Mouse (Mus musculus) liver, embryonic 14.5 days (tissue): Measurements from ENCODE around the gene A630001G21Rik. TPM values are rescaled to one million over a fixed set of nuclear protein-coding genes. Genes with fewer than 3 reads are reported as not detected.

Source experiments
- ATAC-seq: fragments of 200-750 bp; cut with Nextera tagmentation; 2 replicates; pipeline ENCODE4 v1.8.0; 2017; ENCODE audit warnings: moderate number of reproducible peaks, mild to moderate bottlenecking, moderate library complexity; ENCODE audit not compliant: insufficient read depth
- DNase-seq, 3 experiments: peaks; one replicate each; pipeline ENCODE4 v3.0.0-alpha.2; 2012 to 2013; ENCODE audit warnings: low read depth in 3 of 3, low spot score in 3 of 3
- H3K27ac ChIP-seq: fragments of 300-500 bp; sonication (generic); 2 replicates; pipeline ENCODE4 v1.5.1; 2014; ENCODE audit warnings: moderate library complexity, mild to moderate bottlenecking, control low read depth, inconsistent platforms
- H3K27me3 ChIP-seq: fragments of 300-500 bp; sonication (generic); 2 replicates; pipeline ENCODE4 v1.6.1; 2014; ENCODE audit warnings: mild to moderate bottlenecking, low read length, moderate library complexity; ENCODE audit not compliant: control insufficient read depth, insufficient read depth
- H3K36me3 ChIP-seq: fragments of 300-500 bp; sonication (generic); replicated peaks from 2 replicates; pipeline ENCODE4 v1.6.1; 2014; ENCODE audit warnings: low read depth; ENCODE audit not compliant: control insufficient read depth, insufficient read depth
- H3K4me1 ChIP-seq, 2 experiments: fragments of 200-500 bp in 1 of 2; fragments of 300-500 bp in 1 of 2; sonication (generic) in 1 of 2; replicated peaks; 2 replicates each; pipeline ENCODE4 v1.6.1; 2012 to 2014; ENCODE audit warnings: antibody characterized with exemption in 1 of 2, inconsistent platforms in 1 of 2, low read length in 1 of 2; ENCODE audit not compliant: control insufficient read depth in 2 of 2, insufficient read depth in 2 of 2
- H3K4me2 ChIP-seq: fragments of 300-500 bp; sonication (generic); 2 replicates; pipeline ENCODE4 v1.6.1; 2014; ENCODE audit warnings: low read depth, mild to moderate bottlenecking, control low read depth, moderate library complexity
- H3K4me3 ChIP-seq, 2 experiments: fragments of 200-500 bp in 1 of 2; fragments of 300-500 bp in 1 of 2; sonication (generic) in 1 of 2; 2 replicates each; pipeline ENCODE4 v1.5.1; 2012 to 2014; ENCODE audit warnings: low read depth in 2 of 2, low read length in 2 of 2, mild to moderate bottlenecking in 2 of 2, control low read depth in 1 of 2, inconsistent platforms in 1 of 2, moderate library complexity in 1 of 2; ENCODE audit not compliant: insufficient read depth in 1 of 2
- H3K9ac ChIP-seq: fragments of 300-500 bp; sonication (generic); replicated peaks from 2 replicates; pipeline ENCODE4 v1.6.1; 2014; ENCODE audit warnings: mild to moderate bottlenecking, control low read depth, moderate library complexity
- H3K9me3 ChIP-seq: fragments of 300-500 bp; sonication (generic); 2 replicates; pipeline ENCODE4 v1.6.1; 2016; ENCODE audit warnings: low read length, mixed read lengths; ENCODE audit not compliant: control insufficient read depth
- CTCF ChIP-seq: IDR thresholded peaks from 2 replicates; pipeline ENCODE4 v1.5.1; 2016; ENCODE audit warnings: antibody characterized with exemption, low read depth, control low read depth
- EP300 ChIP-seq: IDR thresholded peaks from 2 replicates; pipeline ENCODE4 v1.6.1; 2016; ENCODE audit warnings: antibody characterized with exemption, low read depth
- WGBS: fragments of 180-500 bp; shearing (Covaris S2); extraction: QIAGEN DNeasy Blood & Tissue Kit; methylation state at CpG from one replicate; pipeline ENCODE4 v1.1.7; 2014; ENCODE audit not compliant: insufficient replicate concordance; 5-methylcytosine and 5-hydroxymethylcytosine counted together
- polyA plus RNA-seq, 2 experiments: library from polyadenylated mRNA; depleted of rRNA in 1 of 2; stranded (reverse) in 1 of 2; unstranded in 1 of 2; fragments of >200 nt; fragmentation: Nextera tagmentation in 1 of 2; extraction: Ambion mirVana in 1 of 2; gene quantifications; 2 replicates each; pipeline versions ENCODE4 v1.2.1 to v1.2.3; 2012 to 2014

The A630001G21Rik gene
- polyA plus RNA-seq, 2 experiments = 2.6 to 2.9 TPM

DNA sequence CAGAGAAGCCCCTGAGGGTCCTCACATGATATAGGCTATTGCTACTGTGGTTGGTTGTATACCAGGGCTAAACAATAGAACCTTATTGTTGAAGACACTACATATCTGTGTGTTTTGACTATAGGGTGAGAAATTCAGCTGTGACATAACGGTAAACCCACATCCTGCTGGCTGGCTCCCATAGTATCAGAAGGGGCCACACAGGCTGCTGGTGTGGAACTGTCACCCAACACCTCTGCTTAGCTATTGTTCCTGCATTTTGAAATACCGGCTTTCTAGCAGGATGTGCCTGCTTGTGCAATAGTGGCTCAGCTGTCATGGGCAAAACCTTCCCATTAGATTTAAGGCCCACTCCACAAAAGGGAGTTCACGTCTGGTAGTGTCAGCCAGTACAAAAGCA is 45.9 kb downstream of the A630001G21Rik start:
- no peak overlapping the region for H3K9ac ChIP-seq
- TF ChIP-seq CTCF = no peak
- no peak for TF ChIP-seq EP300
- DNase-seq = no peak
- H3K27me3 ChIP-seq = no peaks in the 10 kb centered on the region
- WGBS = 57% methylated on average over 3 of the region's 3 CpGs
- no peak overlapping the region for H3K4me3 ChIP-seq
- H3K4me2 ChIP-seq = no peak overlapping the region
- H3K36me3 ChIP-seq = no peaks in the 10 kb centered on the region
- ATAC-seq = no peak
- peaks cover 0 to 7% of the 10 kb centered on the region in 2 experiments; a peak in 1 of 4 replicates for H3K4me1 ChIP-seq
- H3K27ac ChIP-seq = no peak overlapping the region
- no peaks in the 10 kb centered on the region for H3K9me3 ChIP-seq

DNA sequence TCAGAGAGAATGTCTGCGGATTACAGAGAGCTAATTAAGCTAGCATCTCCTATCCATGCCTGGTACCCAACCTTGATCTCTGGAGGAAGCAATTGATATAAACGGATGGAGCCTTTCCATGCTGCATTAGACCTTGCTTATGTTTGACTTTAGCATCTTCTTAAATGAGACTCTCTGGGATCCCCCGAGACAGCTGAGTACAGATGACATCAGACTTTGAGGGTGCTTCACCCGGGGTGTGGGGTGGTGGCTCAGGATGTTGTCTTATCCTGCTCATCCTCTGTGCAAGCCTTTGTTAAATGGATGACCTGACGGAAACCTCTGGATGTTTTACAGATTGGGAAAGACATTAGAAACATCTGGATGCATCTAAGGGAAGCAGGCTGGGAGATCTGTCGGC is 48.0 kb downstream of the A630001G21Rik start:
- Histone ChIP-seq H3K36me3 (no peaks in the 10 kb centered on the region), H3K9me3 (no peaks in the 10 kb centered on the region), H3K27ac (no peak overlapping the region), H3K9ac (no peak overlapping the region), H3K4me2 (no peak overlapping the region), H3K4me3 (no peak overlapping the region), H3K27me3 (no peaks in the 10 kb centered on the region), H3K4me1 (peaks cover 0 to 3% of the 10 kb centered on the region in 2 experiments; a peak in 1 of 4 replicates)
- ATAC-seq (no peak), DNase-seq (no peak)
- WGBS = 66% methylated on average over 6 of the region's 6 CpGs
- TF ChIP-seq CTCF (no peak), EP300 (no peak)

DNA sequence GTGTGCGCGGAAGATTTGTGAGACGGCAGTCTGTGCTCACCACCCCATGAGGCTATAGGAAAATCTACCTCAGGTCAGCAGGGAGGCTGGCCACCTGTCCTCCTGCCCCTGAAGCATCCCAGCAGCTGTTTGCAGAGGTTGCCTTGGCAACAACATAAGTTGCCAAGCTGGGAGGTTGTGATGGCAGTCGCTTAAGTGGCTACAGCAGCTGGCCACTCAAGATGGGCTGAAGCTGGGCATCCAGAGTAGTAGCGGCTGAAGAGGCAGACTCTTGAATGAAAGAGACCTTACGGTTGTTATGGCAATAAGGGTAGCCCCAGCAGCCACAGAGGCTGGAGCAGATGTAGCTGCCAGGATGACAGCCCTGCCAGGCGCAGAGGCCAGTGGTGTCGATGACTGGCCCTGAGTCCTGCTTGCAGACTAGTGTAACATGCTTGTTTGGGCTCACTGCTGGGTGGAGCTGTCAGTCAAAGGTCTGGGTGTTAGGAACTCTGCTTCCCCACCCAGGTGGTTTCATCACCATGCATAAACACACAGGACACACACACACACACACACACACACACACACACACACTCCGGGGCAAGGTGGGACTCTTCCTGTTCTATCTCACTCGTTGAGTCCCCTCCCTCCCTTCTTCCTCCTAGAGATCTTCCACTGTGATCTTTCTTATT is 58.1 kb downstream of the A630001G21Rik start:
- Histone ChIP-seq H3K9me3 (no peaks in the 10 kb centered on the region), H3K27ac (no peak overlapping the region), H3K4me2 (no peak overlapping the region), H3K36me3 (no peaks in the 10 kb centered on the region), H3K4me3 (no peak overlapping the region), H3K27me3 (no peaks in the 10 kb centered on the region), H3K9ac (no peak overlapping the region), H3K4me1 (no peaks in the 10 kb centered on the region)
- no peak for ATAC-seq
- TF ChIP-seq EP300 = no peak
- no peak for DNase-seq
- WGBS = 70% methylated on average over 10 of the region's 10 CpGs

DNA sequence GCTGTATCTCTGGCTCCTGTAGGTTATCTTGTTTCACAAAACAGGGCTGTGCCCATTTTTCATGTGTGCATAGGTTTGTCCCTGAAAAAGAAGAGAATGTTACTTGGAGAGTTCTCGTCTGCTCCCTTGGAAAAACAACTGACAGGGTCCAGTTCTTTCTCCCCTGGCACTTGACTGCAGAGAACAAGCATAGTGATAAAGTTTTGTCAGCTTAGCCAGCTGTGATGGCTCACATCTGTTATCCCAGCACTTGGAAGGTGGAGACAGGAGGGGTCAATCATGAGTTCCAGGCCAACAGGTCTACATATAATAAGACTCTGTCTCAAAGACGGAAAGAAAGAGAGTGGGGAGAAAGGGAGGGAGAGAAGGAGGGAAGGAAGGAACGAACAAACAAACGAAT is 59.4 kb downstream of the A630001G21Rik start:
- H3K36me3 ChIP-seq = no peaks in the 10 kb centered on the region
- H3K9ac ChIP-seq = no peak overlapping the region
- H3K27me3 ChIP-seq = no peaks in the 10 kb centered on the region
- no peak overlapping the region for H3K27ac ChIP-seq
- no peak overlapping the region for H3K4me3 ChIP-seq
- no peaks in the 10 kb centered on the region for H3K9me3 ChIP-seq
- DNase-seq (no peak), ATAC-seq (no peak)
- no peaks in the 10 kb centered on the region for H3K4me1 ChIP-seq
- WGBS = 73% methylated on average over 4 of the region's 4 CpGs
- TF ChIP-seq CTCF (no peak), EP300 (no peak)
- H3K4me2 ChIP-seq = no peak overlapping the region

DNA sequence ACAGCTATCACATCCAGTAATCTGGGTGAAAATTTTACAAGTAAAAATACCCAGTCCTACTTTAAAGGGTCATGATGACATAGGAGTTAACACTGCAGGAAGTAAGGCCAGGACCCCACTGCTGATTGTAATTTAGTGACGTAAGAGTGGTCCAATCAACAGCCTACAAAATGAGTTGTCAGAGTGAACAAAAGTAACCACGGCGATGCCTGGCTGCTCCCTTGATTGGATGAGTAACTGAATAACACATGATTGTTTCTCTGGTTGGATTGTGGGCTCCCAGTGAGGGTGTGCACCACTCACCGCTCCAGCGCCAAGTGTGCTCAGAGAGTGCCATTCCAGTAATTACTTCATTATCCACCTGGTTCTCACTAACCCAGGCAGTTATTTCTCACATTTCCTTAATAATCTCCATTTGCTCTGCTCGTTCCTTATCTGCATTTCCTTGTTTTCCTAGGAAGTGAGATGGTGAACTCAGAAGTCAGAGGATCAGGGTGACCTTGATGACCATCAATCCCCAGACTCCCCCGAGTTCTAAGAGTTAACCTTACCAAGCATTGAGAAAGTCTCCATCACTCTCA is 61.9 kb downstream of the A630001G21Rik start:
- DNase-seq (no peak), ATAC-seq (no peak)
- Histone ChIP-seq H3K4me1 (no peaks in the 10 kb centered on the region), H3K27me3 (no peaks in the 10 kb centered on the region), H3K9ac (no peak overlapping the region), H3K27ac (no peak overlapping the region), H3K9me3 (no peaks in the 10 kb centered on the region), H3K4me3 (no peak overlapping the region), H3K4me2 (no peak overlapping the region), H3K36me3 (no peaks in the 10 kb centered on the region)
- TF ChIP-seq EP300 = no peak
- 66% methylated on average over 7 of the region's 7 CpGs for WGBS
